Mouse (Mus musculus) midbrain, embryonic 11.5 days (tissue): ENCODE results near the gene Spire2. TPM values are rescaled to one million over a fixed set of nuclear protein-coding genes. Genes with fewer than 3 reads are reported as not detected.

Experiments
- ATAC-seq: fragments of 200-750 bp; cut with Nextera tagmentation; 2 replicates; pipeline ENCODE4 v1.8.0; 2017; ENCODE audit warnings: moderate TSS enrichment, moderate library complexity; ENCODE audit not compliant: low FRiP score
- DNase-seq: peaks from one replicate; pipeline ENCODE4 v3.0.0; 2015; ENCODE audit warnings: low spot score; ENCODE audit errors: missing footprints
- H3K27ac ChIP-seq: fragments of 300-500 bp; sonication (generic); 2 replicates; pipeline ENCODE4 v1.5.1; 2014; ENCODE audit warnings: low read depth, low read length
- H3K27me3 ChIP-seq: fragments of 300-500 bp; sonication (generic); 2 replicates; pipeline ENCODE4 v1.6.1; 2014; ENCODE audit warnings: mild to moderate bottlenecking, low read length, moderate library complexity, mixed read lengths; ENCODE audit not compliant: control insufficient read depth, insufficient read depth
- H3K36me3 ChIP-seq: fragments of 300-500 bp; sonication (generic); 2 replicates; pipeline ENCODE4 v1.6.1; 2014; ENCODE audit warnings: mild to moderate bottlenecking, low read length, moderate library complexity, mixed read lengths; ENCODE audit not compliant: control insufficient read depth, insufficient read depth
- H3K4me1 ChIP-seq: fragments of 300-500 bp; sonication (generic); 2 replicates; pipeline ENCODE4 v1.6.1; 2014; ENCODE audit warnings: low read length; ENCODE audit not compliant: control insufficient read depth, insufficient read depth
- H3K4me2 ChIP-seq: fragments of 300-500 bp; sonication (generic); 2 replicates; pipeline ENCODE4 v1.6.1; 2014; ENCODE audit warnings: mild to moderate bottlenecking, moderate library complexity
- H3K4me3 ChIP-seq: fragments of 300-500 bp; sonication (generic); 2 replicates; pipeline ENCODE4 v1.5.1; 2014; ENCODE audit warnings: low read depth, low read length
- H3K9ac ChIP-seq: fragments of 300-500 bp; sonication (generic); 2 replicates; pipeline ENCODE4 v1.6.1; 2014; ENCODE audit warnings: low read length
- H3K9me3 ChIP-seq: fragments of 300-500 bp; sonication (generic); 2 replicates; pipeline ENCODE4 v1.6.1; 2016; ENCODE audit warnings: low read length; ENCODE audit not compliant: control insufficient read depth
- WGBS: fragments of 180-500 bp; shearing (Covaris S2); extraction: QIAGEN DNeasy Blood & Tissue Kit; methylation state at CpG from one replicate; pipeline ENCODE4 v1.1.7; 2014; 5-methylcytosine and 5-hydroxymethylcytosine counted together
- polyA plus RNA-seq: library from polyadenylated mRNA; unstranded; fragments of >200 nt; fragmentation: Nextera tagmentation; extraction: Ambion mirVana; gene quantifications from 2 replicates; pipeline ENCODE4 v1.2.1, GENCODE M21; 2014

Gene Spire2
- polyA plus RNA-seq, 1 experiment from 2014 or later: 13.2 TPM

DNA sequence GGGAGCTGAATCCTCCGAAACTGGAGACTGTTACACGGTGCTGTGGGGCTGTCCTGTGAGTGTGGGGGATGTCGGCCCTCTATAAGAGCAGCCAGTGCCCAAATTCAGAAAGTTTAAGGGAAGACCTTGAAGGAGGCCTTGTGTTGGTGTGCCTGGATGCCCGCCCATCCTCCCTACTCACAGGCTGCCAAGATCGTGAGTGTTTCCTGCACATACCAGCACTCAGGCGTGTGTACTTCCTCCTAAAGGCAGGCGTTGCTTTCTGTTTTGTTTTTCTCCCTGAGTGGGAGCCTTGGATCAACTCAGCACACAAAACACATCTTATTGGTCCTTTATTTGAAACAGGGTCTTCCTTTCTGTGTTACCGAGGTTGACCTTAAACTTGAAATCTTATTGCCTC, 9.7 kb downstream of the Spire2 start:
- DNase-seq: no peak
- no peak for ATAC-seq
- H3K9me3 ChIP-seq: no peaks in the 10 kb centered on the region
- no peak overlapping the region for H3K27ac ChIP-seq
- H3K27me3 ChIP-seq: no peaks in the 10 kb centered on the region
- H3K9ac ChIP-seq: no peak overlapping the region
- no peaks in the 10 kb centered on the region for H3K4me1 ChIP-seq
- no peak overlapping the region for H3K4me3 ChIP-seq
- H3K36me3 ChIP-seq: no peaks in the 10 kb centered on the region
- H3K4me2 ChIP-seq: no peak overlapping the region
- 92% methylated on average over 8 of the region's 8 CpGs for WGBS

DNA sequence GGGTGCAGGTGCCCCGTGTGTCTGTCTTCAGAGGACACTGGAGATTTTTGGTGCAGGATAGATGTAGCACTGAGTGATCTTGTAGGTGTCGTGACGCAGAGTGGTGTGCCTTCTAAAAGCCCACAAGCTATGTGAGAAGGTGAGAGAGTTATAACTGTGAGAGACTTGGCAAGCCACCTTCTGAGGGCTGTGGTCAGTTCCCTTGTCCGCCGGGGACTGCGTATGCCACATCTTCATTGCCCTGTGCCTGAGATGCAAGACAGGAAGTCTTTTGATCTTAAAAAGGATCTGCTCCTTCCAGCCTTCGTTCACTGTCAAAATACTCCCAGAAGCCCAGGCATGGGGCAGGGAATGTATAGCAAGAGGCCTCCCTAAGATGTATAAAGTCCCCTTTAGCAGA, 10.4 kb downstream of the Spire2 start:
- H3K4me2 ChIP-seq: no peak overlapping the region
- no peak overlapping the region for H3K9ac ChIP-seq
- no peaks in the 10 kb centered on the region for H3K9me3 ChIP-seq
- ATAC-seq: no peak
- H3K4me1 ChIP-seq: no peaks in the 10 kb centered on the region
- H3K27me3 ChIP-seq: no peaks in the 10 kb centered on the region
- no peak overlapping the region for H3K27ac ChIP-seq
- WGBS: 85% methylated on average over 7 of the region's 7 CpGs
- no peak for DNase-seq
- no peaks in the 10 kb centered on the region for H3K36me3 ChIP-seq
- no peak overlapping the region for H3K4me3 ChIP-seq

DNA sequence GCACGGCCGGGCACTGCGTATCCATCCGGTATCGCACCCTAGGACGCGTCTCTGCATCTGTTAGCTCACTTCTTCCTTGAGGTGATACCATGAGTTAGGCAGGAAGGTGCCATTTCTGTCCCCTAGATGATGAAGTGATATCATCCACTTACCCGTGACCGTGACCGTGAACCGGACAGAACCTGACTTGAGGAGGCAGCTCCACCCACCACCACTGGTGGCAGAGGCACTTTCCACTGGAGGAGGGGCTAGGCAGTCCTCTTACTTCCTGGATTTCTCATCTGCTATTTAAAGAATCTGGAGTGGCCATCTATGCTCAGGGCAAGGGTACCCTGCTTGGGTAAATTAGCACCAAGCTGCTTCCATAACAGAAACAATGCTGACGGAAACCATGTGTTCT, 10.9 kb downstream of the Spire2 start:
- H3K4me2 ChIP-seq: no peak overlapping the region
- H3K27me3 ChIP-seq: no peaks in the 10 kb centered on the region
- DNase-seq (no peak), ATAC-seq (no peak)
- H3K4me3 ChIP-seq: no peak overlapping the region
- no peak overlapping the region for H3K9ac ChIP-seq
- no peaks in the 10 kb centered on the region for H3K36me3 ChIP-seq
- H3K4me1 ChIP-seq: no peaks in the 10 kb centered on the region
- 93% methylated on average over 12 of the region's 12 CpGs for WGBS
- no peaks in the 10 kb centered on the region for H3K9me3 ChIP-seq
- H3K27ac ChIP-seq: no peak overlapping the region

DNA sequence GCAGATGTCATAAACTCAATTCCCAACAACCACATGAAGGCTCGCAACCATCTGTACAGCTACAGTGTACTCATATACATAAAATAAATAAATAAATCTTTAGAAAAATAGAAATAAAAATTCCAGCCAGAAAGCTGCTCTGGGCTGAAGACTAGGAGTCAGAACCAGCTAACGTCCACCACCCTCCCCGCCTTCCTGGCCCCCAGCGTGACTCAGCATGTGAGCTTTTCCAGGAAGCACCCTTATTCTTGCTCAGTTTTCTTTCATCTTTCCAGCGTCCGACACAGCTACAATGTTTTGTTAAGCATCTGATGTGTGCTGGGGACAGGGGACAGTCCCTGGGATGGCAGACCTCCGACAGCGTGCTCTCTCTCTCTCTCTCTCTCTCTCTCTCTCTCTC, 12.6 kb downstream of the Spire2 start:
- no peak overlapping the region for H3K9ac ChIP-seq
- DNase-seq (no peak), ATAC-seq (no peak)
- H3K27me3 ChIP-seq: no peaks in the 10 kb centered on the region
- no peaks in the 10 kb centered on the region for H3K9me3 ChIP-seq
- H3K4me3 ChIP-seq: no peak overlapping the region
- H3K27ac ChIP-seq: no peak overlapping the region
- no peak overlapping the region for H3K4me2 ChIP-seq
- H3K4me1 ChIP-seq: no peaks in the 10 kb centered on the region
- H3K36me3 ChIP-seq: no peaks in the 10 kb centered on the region
- 81% methylated on average over 8 of the region's 8 CpGs for WGBS

DNA sequence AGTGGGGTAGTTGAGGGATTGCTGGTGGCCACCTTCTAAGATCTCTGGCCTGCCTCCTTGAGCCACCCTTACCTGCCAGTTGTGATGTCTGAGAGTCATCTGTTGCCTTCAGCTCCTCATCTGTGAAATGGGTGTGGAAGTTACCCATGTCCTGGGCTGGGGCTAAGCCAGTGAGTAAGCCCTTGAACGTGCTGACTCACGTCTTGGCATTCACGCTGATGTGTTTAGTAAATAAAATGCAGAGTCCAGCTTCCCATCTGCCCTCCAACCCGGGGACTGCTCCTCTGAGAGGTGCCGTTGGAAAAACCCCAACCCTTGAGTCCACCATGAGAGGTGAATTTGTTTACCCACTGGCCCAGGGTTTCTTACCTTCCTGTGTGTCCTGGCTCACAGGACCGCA, 13.3 kb downstream of the Spire2 start:
- H3K9ac ChIP-seq: no peak overlapping the region

DNA sequence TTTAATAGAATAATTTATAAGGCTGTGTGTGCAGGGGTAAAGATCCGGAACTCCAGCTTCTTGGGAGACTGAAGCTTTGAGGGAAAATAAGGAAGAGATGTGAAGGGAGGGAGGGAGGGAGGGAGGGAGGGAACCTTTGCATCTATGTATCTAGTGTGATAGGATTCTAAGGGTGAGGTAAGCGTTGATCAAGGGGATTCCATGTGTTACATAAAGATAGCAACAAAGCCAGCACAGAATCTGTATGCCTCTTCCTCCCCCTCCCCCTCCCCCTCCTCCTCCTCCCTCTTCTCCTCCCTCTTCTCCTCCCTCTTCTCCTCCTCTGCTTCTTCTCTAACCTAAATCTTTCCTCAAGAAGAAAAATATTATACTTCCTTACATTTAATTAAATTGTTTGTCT, 14.8 kb downstream of the Spire2 start:
- H3K4me2 ChIP-seq: no peak overlapping the region
- H3K9me3 ChIP-seq: no peaks in the 10 kb centered on the region
- ATAC-seq: no peak
- H3K9ac ChIP-seq: no peak overlapping the region
- H3K27me3 ChIP-seq: no peaks in the 10 kb centered on the region
- H3K4me1 ChIP-seq: peaks cover under 1% of the 10 kb centered on the region; the same call in 1 of the 2 replicates
- no peaks in the 10 kb centered on the region for H3K36me3 ChIP-seq
- WGBS: 74% methylated on average over 2 of the region's 2 CpGs
- no peak overlapping the region for H3K4me3 ChIP-seq
- DNase-seq: no peak
- H3K27ac ChIP-seq: no peak overlapping the region

More for the DNA sequence above, 13.3 kb downstream of the Spire2 start:
- Histone ChIP-seq H3K9me3 (no peaks in the 10 kb centered on the region), H3K4me2 (no peak overlapping the region), H3K36me3 (no peaks in the 10 kb centered on the region), H3K4me3 (no peak overlapping the region), H3K27ac (no peak overlapping the region), H3K27me3 (no peaks in the 10 kb centered on the region), H3K4me1 (no peaks in the 10 kb centered on the region)
- DNase-seq: no peak
- 86% methylated on average over 6 of the region's 6 CpGs for WGBS
- no peak for ATAC-seq

DNA sequence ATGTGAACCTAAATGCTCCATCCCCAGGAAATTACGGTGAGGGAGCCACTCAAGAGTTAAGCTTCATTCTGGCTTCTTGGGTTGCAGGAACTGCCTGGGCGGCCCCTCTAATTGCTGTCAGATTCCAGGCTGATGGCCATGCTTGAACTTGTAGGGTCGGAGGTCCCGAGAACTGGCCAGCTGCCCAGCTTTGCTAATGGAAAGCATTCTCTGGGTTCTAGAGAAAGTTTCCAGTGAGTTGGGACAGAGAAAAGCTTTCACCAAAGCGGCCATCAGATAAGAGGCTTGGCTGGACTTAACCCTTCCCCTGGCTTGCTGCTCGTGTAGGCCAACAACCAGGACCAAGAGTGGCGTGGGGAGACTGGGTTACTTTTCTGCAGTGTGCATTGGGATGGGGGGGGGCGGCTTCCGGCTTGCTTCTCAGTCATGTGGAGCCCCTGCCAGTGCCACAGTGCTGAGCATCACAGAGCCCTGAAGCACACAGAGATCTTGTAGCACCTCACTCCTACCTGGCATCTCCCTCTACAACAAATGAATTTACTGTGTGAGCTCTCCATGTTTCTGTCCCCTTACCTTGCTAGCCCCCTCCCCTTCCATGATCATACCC, 15.8 kb downstream of the Spire2 start:
- DNase-seq (no peak), ATAC-seq (no peak)
- H3K4me2 ChIP-seq: no peak overlapping the region
- H3K9me3 ChIP-seq: no peaks in the 10 kb centered on the region
- H3K36me3 ChIP-seq: no peaks in the 10 kb centered on the region
- H3K27me3 ChIP-seq: no peaks in the 10 kb centered on the region
- H3K9ac ChIP-seq: no peak overlapping the region
- WGBS: 72% methylated on average over 9 of the region's 9 CpGs
- H3K4me3 ChIP-seq: no peak overlapping the region
- H3K27ac ChIP-seq: no peak overlapping the region
- peaks cover 9% of the 10 kb centered on the region for H3K4me1 ChIP-seq

DNA sequence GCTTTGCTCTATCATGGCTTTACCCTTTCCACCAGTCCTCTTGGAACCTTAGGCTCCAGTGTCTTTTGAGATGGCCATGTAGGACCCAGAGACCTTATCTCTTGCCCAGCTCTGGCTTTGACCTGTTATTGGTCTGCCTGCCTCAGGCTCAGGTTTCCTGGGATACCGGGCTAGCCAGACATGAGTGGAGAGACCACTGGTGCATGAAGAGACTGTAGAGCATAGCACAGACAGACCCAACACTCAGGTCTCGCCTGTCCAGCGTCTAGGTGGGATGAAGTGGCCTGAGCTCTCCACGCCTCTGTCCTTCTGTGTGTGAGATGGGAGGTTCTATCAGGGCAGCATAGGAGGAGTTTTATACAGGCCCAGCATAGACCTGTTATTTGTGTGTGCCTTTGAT, 16.6 kb downstream of the Spire2 start:
- 79% methylated on average over 4 of the region's 4 CpGs for WGBS
- DNase-seq (no peak), ATAC-seq (no peak)
- H3K36me3 ChIP-seq: no peaks in the 10 kb centered on the region
- H3K9ac ChIP-seq: no peak overlapping the region
- no peak overlapping the region for H3K4me3 ChIP-seq
- no peak overlapping the region for H3K27ac ChIP-seq
- no peaks in the 10 kb centered on the region for H3K9me3 ChIP-seq
- peaks cover 9% of the 10 kb centered on the region for H3K4me1 ChIP-seq
- H3K27me3 ChIP-seq: no peaks in the 10 kb centered on the region
- H3K4me2 ChIP-seq: no peak overlapping the region

DNA sequence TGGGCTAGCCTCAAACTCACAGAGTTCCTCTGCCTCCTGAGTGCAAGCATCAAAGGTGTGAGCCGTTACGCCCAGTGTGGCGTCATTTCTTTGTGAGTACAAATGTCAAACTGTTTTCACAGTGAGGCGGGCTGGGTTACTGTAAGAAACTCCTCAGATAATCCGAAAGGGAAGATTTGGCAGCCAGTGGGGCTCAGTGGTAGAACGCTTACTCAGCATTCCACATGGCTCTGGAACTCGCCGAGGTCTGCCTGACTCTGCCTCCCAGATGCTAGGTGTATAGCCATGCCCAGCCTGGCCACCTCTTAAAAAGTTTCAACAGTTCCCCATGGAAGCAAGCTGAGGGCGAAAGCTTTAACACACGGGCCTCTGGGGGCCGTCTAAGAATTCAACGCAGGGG, 19.6 kb downstream of the Spire2 start:
- Histone ChIP-seq H3K4me1 (peaks cover 9% of the 10 kb centered on the region), H3K36me3 (no peaks in the 10 kb centered on the region; the same call in 1 of the 2 replicates), H3K4me2 (no peak overlapping the region), H3K27ac (no peak overlapping the region), H3K27me3 (no peaks in the 10 kb centered on the region), H3K9ac (no peak overlapping the region), H3K4me3 (no peak overlapping the region), H3K9me3 (no peaks in the 10 kb centered on the region)
- ATAC-seq: no peak
- DNase-seq: no peak
- WGBS: 88% methylated on average over 12 of the region's 12 CpGs
